Mouse (Mus musculus): ENCODE results near the gene Sord.

DNA sequence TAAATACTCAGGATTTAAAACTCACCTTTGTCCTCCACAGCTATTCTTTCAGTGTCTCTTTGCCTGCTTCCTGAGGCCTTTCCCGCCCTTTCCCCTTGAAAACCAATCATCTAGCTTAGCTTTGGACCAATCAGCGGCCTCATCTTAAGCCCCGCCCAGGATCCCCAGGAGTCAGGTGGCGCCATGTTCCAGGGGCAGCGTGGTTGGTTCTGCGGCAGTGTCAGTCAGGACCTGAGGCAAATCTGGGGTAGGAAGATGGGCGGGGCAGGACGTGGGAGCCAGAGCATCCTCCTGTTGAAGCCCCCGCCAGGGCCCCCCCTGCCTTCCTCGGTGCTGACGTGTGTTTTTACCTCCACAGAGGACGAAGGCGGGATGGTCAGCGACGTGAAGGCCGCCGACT lies 48.4 kb upstream of the Sord start, which contains the start of the genes Patl2 and Terb2:
- TF ChIP-seq CTCF (IDR thresholded peaks at IDR 0.05; ENCODE audit: low read depth) (no peak), EP300 (IDR thresholded peaks at IDR 0.05; ENCODE audit: low read depth) (no peak)
